ENCODE assay signal across 33 mouse cellular contexts in genomic region chr15:102183076-102183475, GRCm38 (mm10). TPM values are rescaled to one million over a fixed set of nuclear protein-coding genes. Genes with fewer than 3 reads are reported as not detected.
DNase-seq lines count a peak whose midpoint lies in the region; ATAC-seq and TF ChIP-seq lines count a peak whose summit lies in the region.
"Had no signal": no experiment of that assay in that cellular context is flagged by ENCODE, and none has a peak within 500 bp of the region (broad histone marks: within the 10 kb centered on the region; RNA-seq: fewer than 3 reads in every experiment).

No protein-coding gene starts in this region.

- no peak for TF ChIP-seq POLR2A in kidney, adult 2 months (IDR thresholded peaks at IDR 0.05; ENCODE audit: low read depth, low read length)

- WGBS in kidney, adult 2 months, result 52% methylated on average over 3 of the region's 3 CpGs
- 46% methylated on average over 3 of the region's 3 CpGs for WGBS in kidney, embryonic 16.5 days
- WGBS in forebrain, embryonic 16.5 days, result 89% methylated on average over 3 of the region's 3 CpGs

- DNase-seq in kidney, adult 11 months, result peak; percentile 91
- peak; percentile 94 for DNase-seq in kidney, adult 2 months
- DNase-seq in kidney, postnatal 36 days, result peak; percentile 78 to 91
- no peak for DNase-seq in gastrocnemius, postnatal 25 days
- DNase-seq in gastrocnemius, postnatal 36 days, result no peak
- DNase-seq: adrenal gland, adult 2 months; adrenal gland, postnatal 36 days; B cell, adult 2 months; cerebellum, adult 18-20 months; cerebellum, postnatal 14 days; forebrain, postnatal 0 days; heart, adult 11 months; lung, adult 2 months; lung, postnatal 10 days; midbrain, embryonic 14.5 days; right cerebral cortex, adult 18-20 months; spleen, adult 18-20 months; thymus, postnatal 14 days had no signal

- peak overlapping the region; percentile 89 for H3K27ac ChIP-seq in kidney, adult 2 months (ENCODE audit: insufficient read depth, low read depth, low read length)
- peak overlapping the region; percentile 68 for H3K27ac ChIP-seq in kidney, embryonic 16.5 days (ENCODE audit: low read length)
- no peak overlapping the region for H3K27ac ChIP-seq in forebrain, embryonic 16.5 days (ENCODE audit: low read length)
- H3K27ac ChIP-seq: embryonic facial prominence, embryonic 12.5 days; heart, embryonic 10.5 days; heart, embryonic 15.5 days; hindbrain, embryonic 12.5 days; hindbrain, postnatal 0 days; intestine, embryonic 15.5 days; left cerebral cortex, adult 2 months; liver, embryonic 14.5 days had no signal

- ATAC-seq in kidney, embryonic 16.5 days (ENCODE audit: low FRiP score, low TSS enrichment), result peak; percentile 84
- ATAC-seq in forebrain, embryonic 16.5 days, result no peak
- ATAC-seq: activated CD4-positive, CD25-positive, alpha-beta regulatory T cell, adult 4 months; forebrain, postnatal 0 days; hindbrain, postnatal 0 days; intestine, embryonic 15.5 days had no signal

- peaks cover 12% of the 10 kb centered on the region; the same call in 1 of the 2 replicates for H3K4me1 ChIP-seq in kidney, adult 2 months (ENCODE audit: control insufficient read depth, insufficient read depth, low read length)
- H3K4me1 ChIP-seq in kidney, embryonic 16.5 days (ENCODE audit: insufficient read depth, low read length), result 0 out of 2 replicates have a peak, but pooled peaks cover 3% of the 10 kb centered on the region
- H3K4me1 ChIP-seq in forebrain, embryonic 16.5 days (replicated peaks; ENCODE audit: control insufficient read depth, insufficient read depth, low read length), result no peaks in the 10 kb centered on the region
- H3K4me1 ChIP-seq: embryonic facial prominence, embryonic 12.5 days; heart, embryonic 15.5 days; hindbrain, embryonic 12.5 days; intestine, embryonic 15.5 days had no signal

- no peaks in the 10 kb centered on the region for H3K27me3 ChIP-seq in kidney, adult 2 months (replicated peaks; ENCODE audit: control insufficient read depth, insufficient read depth, low read length)
- H3K27me3 ChIP-seq in kidney, embryonic 16.5 days (ENCODE audit: insufficient read depth, low read length), result no peaks in the 10 kb centered on the region
- no peaks in the 10 kb centered on the region for H3K27me3 ChIP-seq in forebrain, embryonic 16.5 days (replicated peaks; ENCODE audit: control insufficient read depth, insufficient read depth, low read length)
- H3K27me3 ChIP-seq: CH12.LX; embryonic facial prominence, embryonic 12.5 days; heart, embryonic 15.5 days; hindbrain, embryonic 12.5 days; intestine, embryonic 15.5 days had no signal

- H3K9me3 ChIP-seq in kidney, embryonic 16.5 days (ENCODE audit: low read length), result no peaks in the 10 kb centered on the region
- H3K9me3 ChIP-seq in forebrain, embryonic 16.5 days (ENCODE audit: control insufficient read depth, low read length), result no peaks in the 10 kb centered on the region
- H3K9me3 ChIP-seq: embryonic facial prominence, embryonic 12.5 days; heart, embryonic 10.5 days; heart, embryonic 15.5 days; hindbrain, embryonic 12.5 days; intestine, embryonic 15.5 days had no signal

- H3K4me3 ChIP-seq in kidney, adult 2 months (ENCODE audit: insufficient read depth, low read depth, low read length), result no peak overlapping the region
- H3K4me3 ChIP-seq in kidney, embryonic 16.5 days (ENCODE audit: low read length), result no peak overlapping the region
- H3K4me3 ChIP-seq in forebrain, embryonic 16.5 days (replicated peaks; ENCODE audit: low read length), result no peak overlapping the region
- H3K4me3 ChIP-seq: embryonic facial prominence, embryonic 12.5 days; heart, embryonic 10.5 days; heart, embryonic 15.5 days; hindbrain, embryonic 12.5 days; intestine, embryonic 15.5 days; left cerebral cortex, adult 2 months had no signal

- H3K4me2 ChIP-seq in kidney, embryonic 16.5 days (replicated peaks; ENCODE audit: low read depth, low read length), result no peak overlapping the region
- H3K4me2 ChIP-seq in forebrain, embryonic 16.5 days (ENCODE audit: low read length), result no peak overlapping the region
- H3K4me2 ChIP-seq: embryonic facial prominence, embryonic 12.5 days; heart, embryonic 15.5 days; hindbrain, embryonic 12.5 days; intestine, embryonic 15.5 days had no signal

- H3K36me3 ChIP-seq in kidney, adult 2 months (ENCODE audit: control insufficient read depth, insufficient read depth, low read length), result no peaks in the 10 kb centered on the region; the same call in 1 of the 2 replicates
- peaks cover 13% of the 10 kb centered on the region for H3K36me3 ChIP-seq in kidney, embryonic 16.5 days (ENCODE audit: insufficient read depth, low read length)
- no peaks in the 10 kb centered on the region for H3K36me3 ChIP-seq in forebrain, embryonic 16.5 days (ENCODE audit: control insufficient read depth, insufficient read depth)

- TF ChIP-seq CTCF in kidney, adult 2 months (conservative IDR thresholded peaks at IDR 0.05; ENCODE audit: insufficient read depth, insufficient read length, low read depth, low read length), result no peak

- intact Hi-C loops in gastrocnemius, postnatal 36 days (cut with DNase I), result no loop called here

- no peak overlapping the region for H3K9ac ChIP-seq in kidney, embryonic 16.5 days (replicated peaks; ENCODE audit: low read length)
- no peak overlapping the region for H3K9ac ChIP-seq in forebrain, embryonic 16.5 days (replicated peaks; ENCODE audit: low read depth, low read length)
- H3K9ac ChIP-seq: embryonic facial prominence, embryonic 12.5 days; forebrain, postnatal 0 days; heart, embryonic 15.5 days; hindbrain, embryonic 12.5 days; intestine, embryonic 15.5 days; liver, embryonic 14.5 days had no signal

RNA-seq across cellular contexts. Expression of gene Zfp740, which starts 20.0 kb away (rescaled TPM):
- 29.1 and 30.3 TPM in 2 replicates for polyA plus RNA-seq in kidney, adult 2 months (2012; rRNA removed)
- polyA plus RNA-seq in kidney, embryonic 16.5 days (2015; fragmentation: Nextera tagmentation; extraction: Ambion mirVana), result 82.1 and 88.7 TPM in 2 replicates
- 10 to 100 TPM; 25.5 to 25.6 TPM for total RNA-seq in gastrocnemius, postnatal 25 days (2021)
- polyA plus RNA-seq in forebrain, embryonic 16.5 days (2015; fragmentation: Nextera tagmentation; extraction: Ambion mirVana), result 84.6 and 93.4 TPM in 2 replicates
- total RNA-seq in gastrocnemius, postnatal 36 days (2021), result 10 to 100 TPM; 24.3 to 26.6 TPM

RNA-seq across cellular contexts. Expression of gene Csad, which starts 21.4 kb away (rescaled TPM):
- polyA plus RNA-seq in kidney, adult 2 months (2012; rRNA removed), result 216 and 255 TPM in 2 replicates
- polyA plus RNA-seq in kidney, embryonic 16.5 days (2015; fragmentation: Nextera tagmentation; extraction: Ambion mirVana), result 131 and 153 TPM in 2 replicates
- 10 to 100 TPM; 10.4 to 16.7 TPM for total RNA-seq in gastrocnemius, postnatal 25 days (2021)
- polyA plus RNA-seq in forebrain, embryonic 16.5 days (2015; fragmentation: Nextera tagmentation; extraction: Ambion mirVana), result 37.8 and 39.6 TPM in 2 replicates
- 1 to 10 TPM; 7.5 to 7.6 TPM for total RNA-seq in gastrocnemius, postnatal 36 days (2021)

RNA-seq across cellular contexts. Expression of gene Soat2, which starts 32.8 kb away (rescaled TPM):
- polyA plus RNA-seq in kidney, adult 2 months (2012; rRNA removed), result 1.1 and 1.2 TPM in 2 replicates
- polyA plus RNA-seq in kidney, embryonic 16.5 days (2015; fragmentation: Nextera tagmentation; extraction: Ambion mirVana), result 0.40 and 0.41 TPM in 2 replicates
- under 1 TPM in 1 of 2 experiments, not detected in 1; 0.16 TPM for total RNA-seq in gastrocnemius, postnatal 25 days (2021)
- polyA plus RNA-seq in forebrain, embryonic 16.5 days (2015; fragmentation: Nextera tagmentation; extraction: Ambion mirVana), result not detected in 2 replicates
- under 1 TPM in 1 of 2 experiments, not detected in 1; 0.15 TPM for total RNA-seq in gastrocnemius, postnatal 36 days (2021)
- total RNA-seq: layer of hippocampus, postnatal 10 days had no signal
- polyA plus RNA-seq: forebrain, embryonic 11.5 days; midbrain, embryonic 14.5 days; neural tube, embryonic 14.5 days had no signal

RNA-seq across cellular contexts. Expression of gene Igfbp6, which starts 38.9 kb away (rescaled TPM):
- 18.5 and 26.8 TPM in 2 replicates for polyA plus RNA-seq in kidney, adult 2 months (2012; rRNA removed)
- polyA plus RNA-seq in kidney, embryonic 16.5 days (2015; fragmentation: Nextera tagmentation; extraction: Ambion mirVana), result 33.0 and 33.9 TPM in 2 replicates
- total RNA-seq in gastrocnemius, postnatal 25 days (2021), result 10 to 100 TPM; 46.4 to 68.2 TPM
- 2.2 and 2.4 TPM in 2 replicates for polyA plus RNA-seq in forebrain, embryonic 16.5 days (2015; fragmentation: Nextera tagmentation; extraction: Ambion mirVana)
- total RNA-seq in gastrocnemius, postnatal 36 days (2021), result 10 to 100 TPM; 42.6 TPM
- polyA plus RNA-seq: forebrain, embryonic 11.5 days; hindbrain, embryonic 12.5 days had no signal

RNA-seq across cellular contexts. Expression of gene Spryd3, which starts 47.0 kb away (rescaled TPM):
- 29.7 and 30.1 TPM in 2 replicates for polyA plus RNA-seq in kidney, adult 2 months (2012; rRNA removed)
- polyA plus RNA-seq in kidney, embryonic 16.5 days (2015; fragmentation: Nextera tagmentation; extraction: Ambion mirVana), result 19.0 and 22.4 TPM in 2 replicates
- total RNA-seq in gastrocnemius, postnatal 25 days (2021), result 1 to 10 TPM; 7.1 to 7.9 TPM
- 48.2 and 56.4 TPM in 2 replicates for polyA plus RNA-seq in forebrain, embryonic 16.5 days (2015; fragmentation: Nextera tagmentation; extraction: Ambion mirVana)
- total RNA-seq in gastrocnemius, postnatal 36 days (2021), result 1 to 10 TPM; 6.0 to 6.2 TPM

Comparison
In these comparisons a context has a peak if more than half of its experiments do, and no peak if none do; other contexts are left out.
1. DNase-seq: peak in kidney, adult 11 months (single experiment), kidney, adult 2 months (single experiment) and kidney, postnatal 36 days (2 of 2); none in gastrocnemius, postnatal 25 days (single experiment) and gastrocnemius, postnatal 36 days (0 of 2).